Comparison of ENCODE assay signal across 13 mouse cellular contexts in genomic region chr4:134967887-134968604, GRCm38 (mm10). TPM values are rescaled to one million over a fixed set of nuclear protein-coding genes. Genes with fewer than 3 reads are reported as not detected.
DNase-seq lines count a peak whose midpoint lies in the region; ATAC-seq lines count a peak whose summit lies in the region.
"Had no signal": no experiment of that assay in that cellular context is flagged by ENCODE, and none has a peak within 500 bp of the region (broad histone marks: within the 10 kb centered on the region; RNA-seq: fewer than 3 reads in every experiment).

No protein-coding gene starts in this region.

- peak; percentile 51 for DNase-seq in midbrain, embryonic 11.5 days (ENCODE audit: low spot score, missing footprints)
- no peak for DNase-seq in midbrain, embryonic 14.5 days
- DNase-seq in kidney, adult 9 months, result peak; percentile 43
- no peak for DNase-seq in liver, embryonic 13.5 days
- no peak for DNase-seq in thymus, postnatal 14 days
- no peak for DNase-seq in embryo, embryonic 11 days
- no peak for DNase-seq in right cerebral cortex, adult 18-20 months
- DNase-seq: adrenal gland, postnatal 25 days; gastrocnemius, postnatal 25 days; lung, postnatal 36 days had no signal

- no peak for ATAC-seq in midbrain, embryonic 11.5 days (ENCODE audit: low FRiP score)
- no peak for ATAC-seq in midbrain, embryonic 14.5 days (ENCODE audit: low FRiP score, low TSS enrichment)
- ATAC-seq in liver, embryonic 13.5 days (ENCODE audit: low read depth), result peak; percentile 65
- ATAC-seq in stomach, embryonic 15.5 days (ENCODE audit: insufficient read depth, low FRiP score, low read depth), result peak; percentile 22; the same call in 1 of the 2 replicates
- ATAC-seq: forebrain, embryonic 14.5 days had no signal

- no peaks in the 10 kb centered on the region for H3K9me3 ChIP-seq in midbrain, embryonic 11.5 days (ENCODE audit: control insufficient read depth, low read length)
- H3K9me3 ChIP-seq in midbrain, embryonic 14.5 days (ENCODE audit: control insufficient read depth, low read length), result no peaks in the 10 kb centered on the region
- H3K9me3 ChIP-seq in liver, embryonic 13.5 days (replicated peaks), result no peaks in the 10 kb centered on the region
- no peaks in the 10 kb centered on the region for H3K9me3 ChIP-seq in stomach, embryonic 15.5 days
- H3K9me3 ChIP-seq: limb, embryonic 12.5 days had no signal

- no peak overlapping the region for H3K27ac ChIP-seq in midbrain, embryonic 11.5 days (ENCODE audit: low read depth, low read length)
- no peak overlapping the region for H3K27ac ChIP-seq in midbrain, embryonic 14.5 days (replicated peaks; ENCODE audit: low read depth, low read length)
- no peak overlapping the region; the same call in 1 of the 2 replicates for H3K27ac ChIP-seq in liver, embryonic 13.5 days
- H3K27ac ChIP-seq in stomach, embryonic 15.5 days, result no peak overlapping the region
- H3K27ac ChIP-seq: limb, embryonic 12.5 days had no signal

- no peaks in the 10 kb centered on the region for H3K27me3 ChIP-seq in midbrain, embryonic 11.5 days (ENCODE audit: control insufficient read depth, insufficient read depth, low read length)
- H3K27me3 ChIP-seq in midbrain, embryonic 14.5 days (ENCODE audit: control insufficient read depth, insufficient read depth, low read length), result no peaks in the 10 kb centered on the region
- H3K27me3 ChIP-seq in liver, embryonic 13.5 days, result peaks cover 11% of the 10 kb centered on the region
- no peaks in the 10 kb centered on the region for H3K27me3 ChIP-seq in stomach, embryonic 15.5 days (replicated peaks)

- no peaks in the 10 kb centered on the region for H3K36me3 ChIP-seq in midbrain, embryonic 11.5 days (ENCODE audit: control insufficient read depth, insufficient read depth, low read length)
- no peaks in the 10 kb centered on the region for H3K36me3 ChIP-seq in midbrain, embryonic 14.5 days (ENCODE audit: control insufficient read depth, insufficient read depth, low read length)
- H3K36me3 ChIP-seq in liver, embryonic 13.5 days, result no peaks in the 10 kb centered on the region
- H3K36me3 ChIP-seq in stomach, embryonic 15.5 days, result no peaks in the 10 kb centered on the region
- H3K36me3 ChIP-seq: limb, embryonic 12.5 days had no signal

- 80% methylated on average over 20 of the region's 20 CpGs for WGBS in midbrain, embryonic 11.5 days
- 84% methylated on average over 20 of the region's 20 CpGs for WGBS in midbrain, embryonic 14.5 days
- 58% methylated on average over 20 of the region's 20 CpGs for WGBS in liver, embryonic 13.5 days (ENCODE audit: insufficient replicate concordance)
- 71% methylated on average over 20 of the region's 20 CpGs for WGBS in stomach, embryonic 15.5 days

- H3K4me3 ChIP-seq in midbrain, embryonic 11.5 days (ENCODE audit: low read depth, low read length), result no peak overlapping the region
- no peak overlapping the region for H3K4me3 ChIP-seq in midbrain, embryonic 14.5 days (replicated peaks; ENCODE audit: low read depth, low read length)
- no peak overlapping the region for H3K4me3 ChIP-seq in liver, embryonic 13.5 days (replicated peaks)
- H3K4me3 ChIP-seq in stomach, embryonic 15.5 days (replicated peaks), result no peak overlapping the region
- H3K4me3 ChIP-seq: limb, embryonic 12.5 days had no signal

- H3K4me2 ChIP-seq in midbrain, embryonic 11.5 days, result no peak overlapping the region
- H3K4me2 ChIP-seq in midbrain, embryonic 14.5 days (ENCODE audit: low read length), result no peak overlapping the region
- H3K4me2 ChIP-seq in liver, embryonic 13.5 days, result peak overlapping the region; percentile 13; the same call in 1 of the 2 replicates
- H3K4me2 ChIP-seq in stomach, embryonic 15.5 days, result no peak overlapping the region
- H3K4me2 ChIP-seq: limb, embryonic 12.5 days had no signal

- no peaks in the 10 kb centered on the region for H3K4me1 ChIP-seq in midbrain, embryonic 11.5 days (ENCODE audit: control insufficient read depth, insufficient read depth, low read length)
- H3K4me1 ChIP-seq in midbrain, embryonic 14.5 days (ENCODE audit: control insufficient read depth, insufficient read depth, low read length), result no peaks in the 10 kb centered on the region
- peaks cover 48% of the 10 kb centered on the region for H3K4me1 ChIP-seq in liver, embryonic 13.5 days (replicated peaks)
- H3K4me1 ChIP-seq in stomach, embryonic 15.5 days, result no peaks in the 10 kb centered on the region

- no peak overlapping the region for H3K9ac ChIP-seq in midbrain, embryonic 11.5 days (ENCODE audit: low read length)
- H3K9ac ChIP-seq in midbrain, embryonic 14.5 days (replicated peaks; ENCODE audit: low read length), result no peak overlapping the region
- peak overlapping the region; percentile 7; the same call in 1 of the 2 replicates for H3K9ac ChIP-seq in liver, embryonic 13.5 days
- H3K9ac ChIP-seq in stomach, embryonic 15.5 days, result no peak overlapping the region
- H3K9ac ChIP-seq: limb, embryonic 12.5 days had no signal

RNA-seq across cellular contexts. Expression of gene Syf2, which starts 37.3 kb away (rescaled TPM):
- polyA plus RNA-seq in midbrain, embryonic 11.5 days (2014; fragmentation: Nextera tagmentation; extraction: Ambion mirVana), result 76.7 and 79.4 TPM in 2 replicates
- polyA plus RNA-seq in midbrain, embryonic 14.5 days (2014; fragmentation: Nextera tagmentation; extraction: Ambion mirVana), result 53.4 and 61.2 TPM in 2 replicates
- 61.7 and 77.5 TPM in 2 replicates for polyA plus RNA-seq in liver, embryonic 13.5 days (2015; fragmentation: Nextera tagmentation; extraction: Ambion mirVana)
- 65.2 and 70.2 TPM in 2 replicates for polyA plus RNA-seq in stomach, embryonic 15.5 days (2015; fragmentation: Nextera tagmentation; extraction: Ambion mirVana)

RNA-seq across cellular contexts. Expression of gene Rsrp1, which starts 44.7 kb away (rescaled TPM):
- polyA plus RNA-seq in midbrain, embryonic 11.5 days (2014; fragmentation: Nextera tagmentation; extraction: Ambion mirVana), result 352 and 403 TPM in 2 replicates
- polyA plus RNA-seq in midbrain, embryonic 14.5 days (2014; fragmentation: Nextera tagmentation; extraction: Ambion mirVana), result 526 and 563 TPM in 2 replicates
- 232 and 286 TPM in 2 replicates for polyA plus RNA-seq in liver, embryonic 13.5 days (2015; fragmentation: Nextera tagmentation; extraction: Ambion mirVana)
- polyA plus RNA-seq in stomach, embryonic 15.5 days (2015; fragmentation: Nextera tagmentation; extraction: Ambion mirVana), result 500 and 512 TPM in 2 replicates

RNA-seq across cellular contexts. Expression of gene Tmem50a, which starts 53.2 kb away (rescaled TPM):
- polyA plus RNA-seq in midbrain, embryonic 11.5 days (2014; fragmentation: Nextera tagmentation; extraction: Ambion mirVana), result 156 TPM in 2 replicates
- polyA plus RNA-seq in midbrain, embryonic 14.5 days (2014; fragmentation: Nextera tagmentation; extraction: Ambion mirVana), result 196 and 210 TPM in 2 replicates
- 83.1 and 92.7 TPM in 2 replicates for polyA plus RNA-seq in liver, embryonic 13.5 days (2015; fragmentation: Nextera tagmentation; extraction: Ambion mirVana)
- polyA plus RNA-seq in stomach, embryonic 15.5 days (2015; fragmentation: Nextera tagmentation; extraction: Ambion mirVana), result 167 and 170 TPM in 2 replicates

Comparison
In these comparisons a context has a peak if more than half of its experiments do, and no peak if none do; other contexts are left out.
1. DNase-seq: peak in midbrain, embryonic 11.5 days (single experiment) and kidney, adult 9 months (single experiment); none in midbrain, embryonic 14.5 days (single experiment), liver, embryonic 13.5 days (single experiment), thymus, postnatal 14 days (single experiment), embryo, embryonic 11 days (single experiment) and right cerebral cortex, adult 18-20 months (single experiment).
2. ATAC-seq: peak in liver, embryonic 13.5 days (single experiment) and stomach, embryonic 15.5 days (single experiment); none in midbrain, embryonic 11.5 days (single experiment) and midbrain, embryonic 14.5 days (single experiment).